Mouse (Mus musculus) heart, postnatal 10 days (tissue): ENCODE data around the gene Ephx1. TPM values are rescaled to one million over a fixed set of nuclear protein-coding genes. Genes with fewer than 3 reads are reported as not detected.
"Not testable (repeated sequence)": the region's sequence is repeated elsewhere in the genome, so short reads cannot be mapped to it uniquely, and the experiment has no call there.

Source experiments
- DNase-seq, 2 experiments: peaks; one replicate each; pipeline ENCODE4 v3.0.0; 2021
- intact Hi-C: fragments of 180-260 bp; cut with DNase I; formaldehyde crosslinking; loops from one replicate; pipeline ENCODE4 v1.15.1; 2025
- total RNA-seq, 2 experiments: library from RNA; stranded (reverse); gene quantifications; 2 replicates each; pipeline ENCODE4 v1.2.3; 2021

The Ephx1 gene
- total RNA-seq, 2 experiments from 2014 or later, result 20.5 to 21.2 TPM

DNA sequence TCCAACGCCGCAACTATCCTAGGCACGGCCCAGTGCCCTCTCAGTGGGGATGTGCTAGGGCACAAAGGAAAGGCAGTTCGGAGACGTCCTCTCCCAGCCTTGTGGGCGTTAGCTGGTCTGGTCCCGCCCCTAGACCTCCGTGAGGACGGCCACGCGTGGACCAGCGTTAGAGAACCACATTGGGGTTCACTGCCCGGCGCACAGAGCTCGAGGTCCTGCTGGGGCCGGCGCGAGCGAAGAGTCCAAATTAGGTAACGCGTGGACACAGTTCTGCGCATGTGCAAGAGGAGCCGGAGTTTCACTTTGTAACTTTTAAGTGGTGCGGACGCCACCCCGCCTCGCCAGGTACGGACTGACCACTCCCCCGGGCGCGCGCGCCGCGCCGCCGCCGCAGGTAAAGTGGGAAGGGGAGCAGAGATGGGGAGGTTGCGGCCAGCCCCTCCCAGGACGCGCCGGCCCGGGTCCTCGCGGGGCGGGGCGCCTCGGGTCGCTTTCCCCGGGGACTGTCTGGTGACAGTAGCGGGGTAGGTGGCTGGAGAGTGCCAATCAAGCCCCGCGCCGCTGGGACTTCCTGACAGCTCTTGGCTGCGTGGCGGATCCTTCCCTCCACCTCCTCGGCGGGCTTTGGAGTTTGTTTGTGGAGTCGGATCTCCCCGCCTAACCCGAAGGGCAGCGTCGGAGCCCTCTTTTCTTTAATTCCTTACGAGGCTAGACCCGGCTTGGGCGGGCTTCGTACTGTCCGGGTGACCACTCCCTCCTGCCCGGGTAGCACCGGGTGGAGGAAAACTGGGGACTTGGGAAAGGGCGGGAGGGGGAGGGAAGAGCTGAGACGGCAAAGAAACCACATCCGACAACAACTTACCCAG lies 78.3 kb downstream of the Ephx1 start, which contains the start of gene Tmem63a:
Tmem63a (plus strand) TSS at position 179 of the 866 bp plus-strand sequence.
- intact Hi-C loops, result loop anchor here (2.0 kb wide), 1 partner anchor 38 kb away; the partner anchor contains the start of gene Pycr2
- peak; percentile 86 for DNase-seq

DNA sequence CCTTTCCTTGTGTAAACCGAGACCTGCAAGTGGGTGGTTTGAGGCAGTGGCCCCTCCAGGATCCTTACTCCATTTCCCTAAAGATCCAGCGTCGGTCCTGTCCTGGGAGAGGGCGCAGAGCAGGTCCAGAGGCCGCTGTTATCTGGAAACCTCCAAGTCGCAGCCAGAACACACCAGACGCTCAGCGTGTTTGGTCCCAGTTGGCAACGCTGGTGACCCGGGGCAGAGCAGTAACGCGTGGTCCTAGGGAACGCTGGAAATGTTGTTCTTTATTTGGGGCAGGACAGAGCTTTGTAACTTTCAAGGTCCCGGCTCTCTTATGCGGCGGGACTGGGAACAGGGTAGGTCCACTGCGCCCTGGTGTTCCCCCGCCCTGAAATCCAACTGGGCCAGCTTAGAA lies 79.0 kb downstream of the Ephx1 start:
- intact Hi-C loops, result loop anchor here (2.0 kb wide), 1 partner anchor 37 kb away; the partner anchor contains the start of gene Pycr2
- DNase-seq, result no peak

DNA sequence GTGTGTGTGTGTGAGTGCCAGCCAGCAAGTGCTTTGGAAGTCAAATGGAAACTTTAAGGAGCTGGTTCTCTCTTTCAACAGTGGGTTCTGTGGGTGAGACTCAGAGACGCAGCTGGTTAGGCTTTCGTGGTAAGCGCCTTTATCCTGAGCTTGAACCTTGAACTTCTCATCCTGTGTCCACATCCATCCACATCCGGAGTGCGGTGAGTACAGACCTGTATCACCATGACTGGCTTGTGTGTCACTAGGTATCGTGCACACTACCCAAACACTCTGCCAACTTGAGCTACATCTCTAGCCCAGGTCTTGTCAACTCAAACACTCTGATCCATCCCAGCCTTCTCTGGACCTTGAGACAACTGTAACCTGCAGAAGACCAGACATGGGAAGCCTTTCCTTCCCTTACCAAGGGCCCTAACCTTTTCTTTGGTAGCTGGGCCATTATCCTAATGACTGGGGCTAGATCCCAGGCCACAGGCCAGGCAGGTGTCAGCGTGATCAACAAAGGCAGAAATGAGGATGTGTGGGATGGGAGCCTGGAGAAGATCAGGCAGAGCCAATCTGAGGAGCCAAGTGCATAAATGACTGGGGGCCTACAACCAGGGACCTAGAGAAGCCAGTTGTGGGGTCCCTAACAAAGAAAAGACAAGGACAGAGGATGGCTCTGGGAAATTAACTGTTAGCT lies 79.8 kb downstream of the Ephx1 start:
- intact Hi-C loops, result no loop called here

DNA sequence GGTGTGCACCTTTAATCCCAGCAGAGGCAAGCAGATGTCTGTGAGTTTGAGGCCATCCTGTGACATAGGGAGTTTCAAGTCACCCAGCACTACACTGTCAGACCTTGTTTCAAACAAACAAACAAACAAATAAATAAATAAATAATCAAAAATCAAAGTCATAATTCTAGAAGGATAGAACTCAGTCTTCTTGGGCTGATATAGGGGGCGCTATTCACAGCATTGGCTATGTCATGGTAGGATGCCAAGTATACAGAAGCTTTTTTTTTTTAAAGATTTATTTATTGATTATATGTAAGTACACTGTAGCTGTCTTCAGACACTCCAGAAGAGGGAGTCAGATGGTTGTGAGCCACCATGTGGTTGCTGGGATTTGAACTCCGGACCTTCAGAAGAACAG lies 81.9 kb downstream of the Ephx1 start:
- intact Hi-C loops, DNase-seq: not testable (repeated sequence)

More for the DNA sequence above, 79.8 kb downstream of the Ephx1 start:
- DNase-seq, result no peak

DNA sequence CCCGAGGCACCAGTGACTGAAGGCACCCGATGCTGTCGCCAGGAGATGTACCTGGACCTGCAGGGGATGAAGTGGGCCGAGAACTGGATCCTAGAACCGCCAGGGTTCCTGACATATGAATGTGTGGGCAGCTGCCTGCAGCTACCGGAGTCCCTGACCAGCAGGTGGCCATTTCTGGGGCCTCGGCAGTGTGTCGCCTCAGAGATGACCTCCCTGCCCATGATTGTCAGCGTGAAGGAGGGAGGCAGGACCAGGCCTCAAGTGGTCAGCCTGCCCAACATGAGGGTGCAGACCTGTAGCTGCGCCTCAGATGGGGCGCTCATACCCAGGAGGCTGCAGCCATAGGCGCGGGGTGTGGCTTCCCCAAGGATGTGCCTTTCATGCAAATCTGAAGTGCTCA lies 83.1 kb downstream of the Ephx1 start:
- intact Hi-C loops, DNase-seq: not testable (repeated sequence)

DNA sequence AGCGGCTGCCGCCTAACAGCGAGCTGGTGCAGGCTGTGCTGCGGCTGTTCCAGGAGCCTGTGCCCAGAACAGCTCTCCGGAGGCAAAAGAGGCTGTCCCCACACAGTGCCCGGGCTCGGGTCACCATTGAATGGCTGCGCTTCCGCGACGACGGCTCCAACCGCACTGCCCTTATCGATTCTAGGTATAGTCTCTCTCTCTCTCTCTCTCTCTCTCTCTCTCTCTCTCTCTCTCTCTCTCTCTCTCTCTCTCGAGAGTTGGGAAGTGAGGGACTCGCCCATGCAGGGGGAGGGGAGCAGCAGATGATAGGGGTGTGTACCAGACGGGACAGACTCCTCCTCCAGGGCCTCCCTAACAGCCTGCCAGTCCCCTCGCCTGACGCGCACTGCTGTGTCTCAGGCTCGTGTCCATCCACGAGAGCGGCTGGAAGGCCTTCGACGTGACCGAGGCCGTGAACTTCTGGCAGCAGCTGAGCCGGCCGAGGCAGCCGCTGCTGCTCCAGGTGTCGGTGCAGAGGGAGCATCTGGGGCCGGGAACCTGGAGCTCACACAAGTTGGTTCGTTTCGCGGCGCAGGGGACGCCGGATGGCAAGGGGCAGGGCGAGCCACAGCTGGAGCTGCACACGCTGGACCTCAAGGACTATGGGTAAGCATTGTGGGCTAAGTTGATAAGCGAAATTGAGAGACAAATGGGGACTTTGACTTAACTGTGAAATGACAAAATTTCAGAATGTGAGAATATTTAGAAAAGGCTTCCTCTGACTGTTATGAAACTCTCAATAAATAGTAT lies 83.9 kb downstream of the Ephx1 start:
- intact Hi-C loops, result not testable (repeated sequence)
- peak; percentile 57 to 59 for DNase-seq

DNA sequence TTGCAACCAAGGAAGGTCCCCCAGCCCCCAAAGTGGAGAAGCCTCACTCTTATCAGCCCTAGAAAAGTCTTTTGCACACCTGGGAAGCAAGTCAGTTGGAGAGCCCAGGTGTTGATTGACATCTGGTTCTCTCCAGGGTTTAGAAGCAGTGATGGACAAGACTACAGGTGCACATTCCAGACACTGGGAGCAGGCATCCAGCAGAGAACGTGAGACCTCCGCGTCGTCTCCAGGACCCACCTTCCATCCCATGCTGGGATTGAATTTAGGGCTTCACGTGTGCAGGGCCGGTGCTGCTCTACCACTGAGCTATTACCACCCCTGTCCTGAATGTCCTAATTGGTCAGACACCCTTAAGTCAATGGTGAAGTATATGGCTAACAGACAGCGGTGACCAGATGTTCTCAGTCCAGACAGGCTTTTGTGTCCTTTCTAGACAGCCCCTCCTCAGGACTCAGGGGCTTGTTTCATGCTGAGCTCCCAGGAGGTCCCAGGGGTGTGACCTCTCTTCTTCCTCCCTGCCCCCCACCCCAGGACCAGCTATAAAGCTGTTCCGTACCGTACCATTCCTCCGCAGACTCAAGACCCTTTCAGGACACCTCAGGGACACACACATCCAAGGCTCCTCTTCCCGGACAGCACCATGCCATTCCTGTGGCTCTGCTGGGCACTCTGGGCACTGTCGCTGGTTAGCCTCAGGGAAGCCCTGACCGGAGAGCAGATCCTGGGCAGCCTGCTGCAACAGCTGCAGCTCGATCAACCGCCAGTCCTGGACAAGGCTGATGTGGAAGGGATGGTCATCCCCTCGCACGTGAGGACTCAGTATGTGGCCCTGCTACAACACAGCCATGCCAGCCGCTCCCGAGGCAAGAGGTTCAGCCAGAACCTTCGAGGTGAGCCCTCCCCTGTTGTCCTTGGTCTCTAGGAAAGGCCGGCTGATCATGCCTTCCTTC lies 86.0 kb downstream of the Ephx1 start, which contains the start of gene Lefty1:
Lefty1 (plus strand) TSS at position 556 of the 953 bp plus-strand sequence.
- intact Hi-C loops, result no loop called here
- no peak for DNase-seq

DNA sequence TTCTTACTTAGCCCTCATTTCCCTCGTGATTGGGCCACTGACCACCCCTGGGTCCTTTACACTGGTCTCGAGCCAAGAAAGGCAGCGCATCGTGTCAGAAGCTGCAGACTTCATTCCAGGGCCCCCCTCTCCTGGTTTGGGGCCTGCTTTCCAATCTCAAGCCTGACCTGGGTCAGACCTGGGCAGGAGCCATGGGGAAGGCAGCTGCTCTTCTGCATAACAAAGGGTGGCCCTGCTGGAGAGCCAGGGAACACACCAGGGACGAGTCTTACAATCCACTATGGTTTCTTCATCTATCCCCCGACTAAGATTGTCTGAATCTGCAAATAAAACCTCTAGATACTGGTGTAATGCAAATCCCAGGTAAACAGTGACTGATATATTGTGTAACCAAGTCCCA lies 87.0 kb downstream of the Ephx1 start:
- intact Hi-C loops, result no loop called here
- no peak for DNase-seq

DNA sequence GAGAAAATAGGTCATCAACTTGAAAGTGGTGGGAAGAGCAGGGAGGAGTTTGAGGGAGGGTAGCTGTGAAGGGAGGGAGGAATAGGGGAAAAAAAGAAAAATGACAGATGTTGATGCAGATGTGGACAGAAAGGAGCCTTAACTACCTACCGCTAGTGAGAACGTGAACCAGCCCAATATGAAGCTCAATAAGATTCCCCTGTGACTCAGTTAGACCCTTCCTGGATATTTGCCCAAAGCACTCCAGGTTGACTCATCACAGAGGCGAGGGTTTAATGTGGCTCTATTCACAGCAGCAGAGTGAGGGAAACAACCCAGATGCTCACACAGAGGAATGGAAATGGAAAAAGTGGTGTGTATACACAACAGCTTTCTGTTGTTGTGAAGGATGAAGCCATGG lies 89.6 kb downstream of the Ephx1 start:
- DNase-seq, result no peak
- intact Hi-C loops, result no loop called here

DNA sequence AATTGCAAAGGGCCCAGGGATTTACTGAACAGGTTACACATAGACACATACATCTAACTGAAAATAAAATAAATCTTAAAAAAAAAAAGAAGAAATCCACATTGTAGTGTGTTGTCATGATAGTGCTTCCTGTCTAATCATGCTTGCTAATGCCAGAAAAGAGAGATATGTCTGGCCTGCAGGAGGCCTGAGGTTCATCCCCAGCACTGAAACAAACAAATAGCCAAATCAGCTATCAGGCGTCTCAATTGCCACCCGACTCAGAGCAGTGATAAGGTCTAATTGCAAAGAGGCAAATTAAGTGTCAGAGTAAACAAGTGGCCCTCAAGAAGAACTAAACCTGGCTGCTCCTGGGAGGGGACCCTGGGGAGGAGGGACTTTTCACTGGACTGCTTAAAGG lies 91.1 kb downstream of the Ephx1 start:
- intact Hi-C loops, result no loop called here
- DNase-seq, result no peak

DNA sequence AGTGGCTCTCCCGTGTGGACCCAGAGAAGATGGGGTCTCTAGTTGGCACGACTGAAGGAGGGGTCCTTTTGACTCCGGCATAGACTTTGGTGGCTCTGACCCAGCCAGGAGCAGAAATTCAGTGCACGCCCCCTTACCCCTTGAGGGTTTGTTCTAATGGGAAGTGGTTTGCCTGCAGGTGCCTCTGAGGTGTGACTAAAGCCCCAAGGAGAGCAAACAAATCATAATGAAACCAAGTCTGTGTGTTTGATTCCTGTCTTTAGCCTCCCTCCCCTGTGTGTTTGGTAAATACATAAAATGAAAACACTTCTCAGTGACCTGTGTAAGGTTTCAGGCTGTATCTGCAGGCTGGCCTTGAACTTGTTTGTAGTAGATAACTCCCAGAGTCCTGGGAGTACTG lies 94.4 kb downstream of the Ephx1 start:
- intact Hi-C loops, result no loop called here

More for the DNA sequence above, 94.4 kb downstream of the Ephx1 start:
- no peak for DNase-seq

Other genes starting within 250 kb of the Ephx1 start
- gene H3f3a, start 207.0 kb downstream of the Ephx1 start, total RNA-seq, result 100 to 1,000 TPM; 868 to 930 TPM
- gene Sde2, start 169.8 kb downstream of the Ephx1 start, total RNA-seq, result 10 to 100 TPM; 15.1 to 15.8 TPM
- under 1 TPM in 1 of 2 experiments, not detected in 1; 0.27 TPM for gene Lefty2, start 127.8 kb downstream of the Ephx1 start, total RNA-seq
- gene Pycr2, start 116.6 kb downstream of the Ephx1 start, total RNA-seq, result 10 to 100 TPM; 16.7 to 17.4 TPM
- gene Lefty1, start 85.9 kb downstream of the Ephx1 start, total RNA-seq, result 1 to 10 TPM in 1 of 2 experiments, under 1 TPM in 1; 0.57 to 1.1 TPM
- gene Tmem63a, start 78.6 kb downstream of the Ephx1 start, total RNA-seq, result 10 to 100 TPM; 15.1 to 18.5 TPM
- not detected for gene 9130409I23Rik, start 30.3 kb upstream of the Ephx1 start, total RNA-seq
- 10 to 100 TPM; 10.4 to 10.6 TPM for gene Nvl, start 123.3 kb upstream of the Ephx1 start, total RNA-seq
- 10 to 100 TPM; 48.9 to 52.2 TPM for gene Cnih4, start 123.8 kb upstream of the Ephx1 start, total RNA-seq
- gene Wdr26, start 191.1 kb upstream of the Ephx1 start, total RNA-seq, result 100 to 1,000 TPM; 135 to 147 TPM